Mouse (Mus musculus): ENCODE data around the gene Olfr569.

DNA sequence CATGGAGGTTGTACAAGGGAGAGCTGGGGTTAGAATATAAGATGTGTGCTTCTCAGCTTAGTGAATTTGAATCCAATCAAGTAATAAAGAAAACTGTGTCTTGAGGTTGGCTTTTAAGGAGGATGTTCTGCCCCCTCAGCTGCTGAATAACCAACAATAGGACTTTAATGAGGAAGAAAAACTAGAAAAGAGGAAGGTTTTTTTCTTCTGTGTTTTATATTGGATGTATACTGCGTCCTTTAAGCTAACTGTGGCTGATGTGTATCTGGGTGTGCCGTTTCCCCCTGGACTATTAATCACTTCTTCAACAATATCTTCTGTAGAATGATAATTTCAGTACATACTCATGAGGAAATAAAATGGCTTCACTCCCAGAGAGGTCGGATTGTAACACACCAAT is 36.4 kb upstream of the Olfr569 start:
- TF ChIP-seq MAFK (IDR thresholded peaks at IDR 0.05; ENCODE audit: insufficient replicate concordance, low read length) (no peak), PAX5 (IDR thresholded peaks at IDR 0.05; ENCODE audit: low read length) (no peak), EP300 (IDR thresholded peaks at IDR 0.05; ENCODE audit: low read length) (no peak), POLR2A (IDR thresholded peaks at IDR 0.05; ENCODE audit: low read depth, low read length) (no peak), MEF2A (IDR thresholded peaks at IDR 0.05; ENCODE audit: borderline replicate concordance, low read depth, low read length) (no peak)
